Mouse (Mus musculus) neural tube, embryonic 14.5 days (tissue): ENCODE measurements around the gene Grhpr. TPM values are rescaled to one million over a fixed set of nuclear protein-coding genes. Genes with fewer than 3 reads are reported as not detected.

Experiments used
- ATAC-seq: fragments of 200-750 bp; cut with Nextera tagmentation; 2 replicates; pipeline ENCODE4 v1.8.0; 2017; ENCODE audit warnings: low read depth, mild to moderate bottlenecking, moderate TSS enrichment, moderate library complexity
- H3K27ac ChIP-seq: fragments of 300-500 bp; sonication (generic); 2 replicates; pipeline ENCODE4 v1.5.1; 2014; ENCODE audit warnings: low read depth, mild to moderate bottlenecking, control low read depth, low read length, moderate library complexity, mixed read lengths
- H3K27me3 ChIP-seq: fragments of 300-500 bp; sonication (generic); 2 replicates; pipeline ENCODE4 v1.6.1; 2014; ENCODE audit warnings: low read length; ENCODE audit not compliant: control insufficient read depth, insufficient read depth
- H3K36me3 ChIP-seq: fragments of 300-500 bp; sonication (generic); 2 replicates; pipeline ENCODE4 v1.6.1; 2014; ENCODE audit warnings: low read length, mixed read lengths; ENCODE audit not compliant: control insufficient read depth, insufficient read depth
- H3K4me1 ChIP-seq: fragments of 300-500 bp; sonication (generic); 2 replicates; pipeline ENCODE4 v1.6.1; 2014; ENCODE audit warnings: low read length; ENCODE audit not compliant: control insufficient read depth, insufficient read depth
- H3K4me2 ChIP-seq: fragments of 300-500 bp; sonication (generic); 2 replicates; pipeline ENCODE4 v1.6.1; 2014; ENCODE audit warnings: mild to moderate bottlenecking, low read depth, low read length, control low read depth
- H3K4me3 ChIP-seq: fragments of 300-500 bp; sonication (generic); 2 replicates; pipeline ENCODE4 v1.5.1; 2014; ENCODE audit warnings: low read depth, low read length, control low read depth, mixed read lengths
- H3K9ac ChIP-seq: fragments of 300-500 bp; sonication (generic); replicated peaks from 2 replicates; pipeline ENCODE4 v1.6.1; 2014; ENCODE audit warnings: low read depth, mild to moderate bottlenecking, control low read depth, low read length, mixed read lengths
- H3K9me3 ChIP-seq: fragments of 300-500 bp; sonication (generic); 2 replicates; pipeline ENCODE4 v1.6.1; 2016; ENCODE audit warnings: low read length; ENCODE audit not compliant: control insufficient read depth
- WGBS: fragments of 180-500 bp; shearing (Covaris S2); extraction: QIAGEN DNeasy Blood & Tissue Kit; methylation state at CpG from one replicate; pipeline ENCODE4 v1.1.7; 2014; 5-methylcytosine and 5-hydroxymethylcytosine counted together
- polyA plus RNA-seq: library from polyadenylated mRNA; unstranded; fragments of >200 nt; fragmentation: Nextera tagmentation; extraction: Ambion mirVana; gene quantifications from 2 replicates; pipeline ENCODE4 v1.2.1, GENCODE M21; 2014

Gene Grhpr
- polyA plus RNA-seq, result 29.7 and 30.5 TPM in 2 replicates

DNA sequence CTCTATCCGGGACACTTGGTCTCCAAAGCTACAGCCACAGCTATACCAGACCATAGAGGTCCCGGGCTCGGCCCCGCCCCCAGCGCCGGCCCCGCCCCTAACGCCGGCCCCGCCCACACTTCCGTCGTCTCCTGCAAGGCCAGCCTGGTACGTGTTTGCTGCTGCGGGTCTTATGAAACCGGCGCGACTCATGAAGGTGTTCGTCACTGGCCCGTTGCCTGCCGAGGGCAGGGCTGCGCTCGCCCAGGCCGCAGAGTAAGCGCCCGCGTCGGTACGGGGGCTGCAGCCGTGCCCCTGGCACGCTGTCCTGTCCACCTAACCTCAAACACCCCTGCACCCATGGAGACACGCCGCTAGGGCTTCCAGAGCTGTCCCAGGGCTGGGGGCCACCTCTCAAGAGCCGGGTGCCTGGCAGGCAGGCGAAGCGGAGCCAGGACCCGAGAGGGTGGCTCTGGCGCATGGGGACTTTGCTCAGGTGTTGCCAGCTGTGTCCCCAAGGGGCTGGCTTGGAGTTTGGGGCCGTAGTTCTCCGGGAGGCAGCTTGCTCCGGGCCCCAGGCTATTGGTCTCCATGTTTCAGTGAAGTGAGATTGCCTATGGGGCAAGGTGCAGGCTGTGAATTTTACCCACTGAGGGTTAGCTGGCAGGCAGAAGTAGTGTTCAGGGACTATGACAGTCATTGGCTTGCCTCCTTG lies at the start of gene Grhpr:
Gene Grhpr, plus strand, starts transcription at position 116 of the 694 bp plus-strand sequence.
- WGBS, result 1% methylated on average over 40 of the region's 40 CpGs

DNA sequence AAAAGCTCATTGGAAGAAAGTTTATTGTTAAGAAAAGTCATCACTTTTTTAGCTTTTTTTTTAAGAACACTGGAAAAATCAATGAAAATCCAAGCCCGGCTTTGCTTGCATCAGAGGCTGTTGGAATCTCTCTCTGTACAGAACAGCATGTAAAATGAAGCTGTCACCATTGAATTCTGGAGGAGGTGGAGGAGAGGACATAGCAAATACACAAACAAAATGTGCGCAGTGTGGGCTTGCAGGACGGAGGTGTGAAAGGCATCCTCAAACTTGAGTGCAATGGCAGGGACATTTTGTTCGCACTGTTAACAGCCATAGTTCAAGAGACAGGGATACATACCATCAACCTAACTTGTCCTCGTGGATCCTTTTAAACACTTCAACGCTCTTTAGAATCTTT lies 49.5 kb upstream of the Grhpr start:
- WGBS, result 90% methylated on average over 6 of the region's 6 CpGs

More for the DNA sequence above, at the start of gene Grhpr:
- peaks cover 9% of the 10 kb centered on the region; the same call in 1 of the 2 replicates for H3K4me1 ChIP-seq
- ATAC-seq, result peak; percentile 92
- peak within 1 kb of the TSS; percentile 50 for H3K4me3 ChIP-seq
- H3K36me3 ChIP-seq, result no peaks in the 10 kb centered on the region
- peak within 1 kb of the TSS; percentile 71 for H3K4me2 ChIP-seq
- H3K27me3 ChIP-seq, result no peaks in the 10 kb centered on the region
- H3K27ac ChIP-seq, result peak within 1 kb of the TSS; percentile 4; the same call in 1 of the 2 replicates
- no peaks in the 10 kb centered on the region for H3K9me3 ChIP-seq
- peak within 1 kb of the TSS; percentile 64 for H3K9ac ChIP-seq

DNA sequence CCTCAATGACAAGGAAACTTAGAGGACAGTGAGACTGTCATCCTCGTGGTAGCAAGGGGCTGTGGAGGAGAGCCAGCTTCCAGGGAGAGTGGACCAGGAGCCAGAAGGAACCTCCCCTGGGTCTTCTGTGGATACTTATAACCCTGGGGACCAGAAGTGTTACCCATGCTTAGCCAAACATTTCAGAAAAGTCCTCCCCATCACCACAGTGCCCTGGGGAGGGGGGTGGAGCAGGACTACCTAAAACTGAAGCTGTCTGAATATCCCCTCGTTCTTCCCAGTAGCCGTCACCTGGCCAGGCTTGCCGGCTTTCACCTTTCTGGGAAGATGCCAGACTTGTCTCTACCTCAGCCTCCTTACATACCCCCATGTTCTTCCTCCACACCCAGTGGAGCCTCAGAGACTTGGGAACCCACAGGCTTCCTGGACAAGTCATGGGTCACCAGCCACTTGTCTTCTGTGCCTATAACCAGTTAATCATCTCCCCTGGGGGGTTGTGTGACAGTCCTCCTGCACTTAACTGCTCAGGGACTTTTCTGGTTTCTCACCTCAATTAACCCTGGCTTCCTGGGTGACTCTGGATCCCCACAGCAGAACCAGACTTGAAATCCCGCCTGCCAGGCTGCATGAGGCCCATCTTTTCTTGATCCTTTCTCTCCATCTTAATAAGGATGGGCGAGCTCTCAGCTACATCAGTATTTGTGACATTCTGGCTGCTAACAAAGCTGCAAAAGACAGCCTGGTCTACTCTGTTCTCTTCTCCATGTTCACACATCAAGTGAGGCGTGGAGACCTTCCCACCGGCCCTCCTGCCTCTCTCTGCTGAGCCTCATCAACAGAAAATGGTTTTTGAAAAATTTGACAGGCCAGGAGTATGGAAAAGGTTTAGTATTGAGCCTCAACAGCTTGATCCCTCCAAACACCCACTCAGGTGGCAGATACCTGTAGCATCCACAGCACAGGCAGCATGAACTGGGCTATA lies 42.5 kb upstream of the Grhpr start:
- no peak for ATAC-seq
- H3K9me3 ChIP-seq, result no peaks in the 10 kb centered on the region
- 80% methylated on average over 8 of the region's 8 CpGs for WGBS

More for the DNA sequence above, 49.5 kb upstream of the Grhpr start:
- Histone ChIP-seq H3K4me1 (no peaks in the 10 kb centered on the region), H3K4me2 (no peak overlapping the region), H3K27ac (no peak overlapping the region), H3K27me3 (no peaks in the 10 kb centered on the region), H3K9ac (no peak overlapping the region), H3K36me3 (peaks cover 12% of the 10 kb centered on the region), H3K9me3 (no peaks in the 10 kb centered on the region), H3K4me3 (no peak overlapping the region)
- ATAC-seq, result no peak

DNA sequence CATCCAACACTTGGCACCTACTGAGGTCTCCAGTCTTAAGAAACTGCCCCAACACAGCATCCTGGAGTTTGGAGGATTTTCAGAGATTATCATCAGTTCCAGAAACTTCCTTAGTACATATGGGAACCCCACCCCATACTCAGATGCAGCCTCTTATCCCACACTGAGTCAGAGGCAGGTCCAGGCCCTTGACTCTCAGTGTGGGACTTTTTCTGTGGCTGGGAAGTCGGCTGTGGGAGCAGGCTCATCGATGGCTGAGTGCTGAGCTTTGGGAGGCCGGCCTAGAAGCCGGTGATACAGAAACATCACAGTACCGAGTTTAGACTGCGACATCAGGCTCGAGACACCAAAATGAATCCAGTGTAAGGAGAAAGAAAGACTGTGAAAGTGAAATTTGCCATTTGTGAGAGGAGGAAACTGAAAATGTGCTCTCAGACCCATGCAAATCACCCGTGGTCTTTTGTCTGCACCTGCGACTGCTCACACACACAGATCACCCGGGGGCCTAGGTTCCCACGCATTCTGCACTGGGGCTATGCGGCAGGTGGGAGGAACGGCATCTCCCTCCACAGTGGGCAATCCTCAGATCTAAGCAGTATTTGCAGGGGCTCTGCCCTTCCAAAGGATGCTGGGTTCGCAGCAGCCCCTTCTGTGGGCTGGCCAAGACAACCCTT lies 41.5 kb upstream of the Grhpr start:
- no peaks in the 10 kb centered on the region for H3K9me3 ChIP-seq
- no peak for ATAC-seq
- no peaks in the 10 kb centered on the region for H3K27me3 ChIP-seq
- H3K4me3 ChIP-seq, result no peak overlapping the region
- WGBS, result 75% methylated on average over 14 of the region's 14 CpGs
- H3K27ac ChIP-seq, result no peak overlapping the region
- H3K36me3 ChIP-seq, result no peaks in the 10 kb centered on the region
- H3K4me2 ChIP-seq, result no peak overlapping the region
- H3K4me1 ChIP-seq, result no peaks in the 10 kb centered on the region
- H3K9ac ChIP-seq, result no peak overlapping the region

More for the DNA sequence above, 42.5 kb upstream of the Grhpr start:
- H3K36me3 ChIP-seq, result peaks cover 3% of the 10 kb centered on the region; the same call in 1 of the 2 replicates
- H3K4me2 ChIP-seq, result no peak overlapping the region
- no peak overlapping the region for H3K4me3 ChIP-seq
- H3K9ac ChIP-seq, result no peak overlapping the region
- no peaks in the 10 kb centered on the region for H3K27me3 ChIP-seq
- no peak overlapping the region for H3K27ac ChIP-seq
- no peaks in the 10 kb centered on the region for H3K4me1 ChIP-seq

DNA sequence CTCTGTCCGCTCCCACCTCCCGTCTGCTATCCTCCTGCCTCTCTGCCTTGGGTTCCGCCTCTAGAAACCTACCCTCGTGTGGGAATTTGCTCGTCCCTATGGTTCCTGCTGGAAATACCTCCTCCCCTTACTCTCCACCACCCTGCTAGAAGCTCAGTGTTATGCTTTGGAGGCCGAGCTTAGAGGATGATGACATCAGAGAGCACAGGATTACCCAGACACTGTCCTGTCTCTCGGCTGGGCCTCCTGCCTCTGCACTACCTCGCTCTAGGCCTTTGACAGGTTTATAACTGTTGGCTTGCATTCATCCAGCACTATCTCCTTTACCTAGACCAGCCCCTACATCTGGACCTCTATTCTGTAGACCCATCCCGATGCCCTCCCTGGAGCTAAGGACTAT lies 40.9 kb upstream of the Grhpr start:
- no peak overlapping the region for H3K9ac ChIP-seq
- H3K4me3 ChIP-seq, result no peak overlapping the region
- no peak overlapping the region for H3K27ac ChIP-seq
- ATAC-seq, result no peak
- no peaks in the 10 kb centered on the region for H3K36me3 ChIP-seq
- no peak overlapping the region for H3K4me2 ChIP-seq
- H3K27me3 ChIP-seq, result no peaks in the 10 kb centered on the region
- no peaks in the 10 kb centered on the region for H3K9me3 ChIP-seq
- WGBS, result 80% methylated on average over 9 of the region's 9 CpGs
- H3K4me1 ChIP-seq, result no peaks in the 10 kb centered on the region

DNA sequence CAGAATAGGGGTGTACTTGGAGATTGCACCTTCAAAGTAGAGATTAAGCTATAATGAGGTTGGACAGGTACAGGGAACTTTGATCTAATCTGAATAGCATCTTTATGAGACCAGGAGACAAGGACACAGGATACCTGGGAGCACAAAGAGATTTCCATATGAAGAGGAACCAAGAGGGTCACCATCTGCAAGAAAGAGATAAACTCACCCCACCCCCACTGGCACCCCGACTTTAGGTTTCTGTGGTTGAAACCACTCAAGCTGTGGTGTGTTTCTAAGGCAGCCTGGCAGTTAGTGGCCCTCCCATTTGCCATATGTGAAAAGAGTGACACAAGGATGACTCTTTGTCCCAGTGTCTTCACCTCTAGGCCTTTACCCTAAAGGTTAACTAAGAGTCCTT lies 39.0 kb upstream of the Grhpr start:
- no peak overlapping the region for H3K4me2 ChIP-seq
- H3K36me3 ChIP-seq, result no peaks in the 10 kb centered on the region
- no peak overlapping the region for H3K9ac ChIP-seq
- H3K4me1 ChIP-seq, result no peaks in the 10 kb centered on the region
- no peaks in the 10 kb centered on the region for H3K9me3 ChIP-seq
- no peak overlapping the region for H3K27ac ChIP-seq
- H3K4me3 ChIP-seq, result no peak overlapping the region
- no peak for ATAC-seq
- 92% methylated on average over 1 of the region's 1 CpGs for WGBS
- H3K27me3 ChIP-seq, result no peaks in the 10 kb centered on the region

DNA sequence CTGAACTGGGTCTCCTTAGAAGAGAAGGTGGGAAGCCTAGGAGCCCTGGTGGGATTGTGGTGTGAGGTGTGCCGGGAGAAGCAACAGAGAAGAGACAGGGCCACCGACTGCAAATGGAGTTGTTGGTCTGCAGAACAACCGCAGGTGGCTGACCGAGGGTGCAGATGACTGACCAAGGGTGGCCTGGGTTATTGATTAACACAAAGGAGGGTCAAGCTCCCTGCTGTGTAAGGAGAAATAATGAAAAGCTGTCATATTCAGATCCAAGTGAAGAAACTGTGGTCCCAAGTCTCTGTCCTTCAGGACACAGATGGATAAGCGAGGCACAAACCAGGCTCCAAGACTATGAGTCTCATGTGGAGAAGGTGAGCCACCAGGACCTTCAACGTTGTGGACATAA lies 37.7 kb upstream of the Grhpr start:
- no peak overlapping the region for H3K9ac ChIP-seq
- no peak for ATAC-seq
- no peaks in the 10 kb centered on the region for H3K36me3 ChIP-seq
- no peak overlapping the region for H3K27ac ChIP-seq
- H3K27me3 ChIP-seq, result no peaks in the 10 kb centered on the region
- H3K4me3 ChIP-seq, result no peak overlapping the region
- 87% methylated on average over 6 of the region's 6 CpGs for WGBS
- H3K9me3 ChIP-seq, result no peaks in the 10 kb centered on the region
- no peaks in the 10 kb centered on the region for H3K4me1 ChIP-seq
- no peak overlapping the region for H3K4me2 ChIP-seq

DNA sequence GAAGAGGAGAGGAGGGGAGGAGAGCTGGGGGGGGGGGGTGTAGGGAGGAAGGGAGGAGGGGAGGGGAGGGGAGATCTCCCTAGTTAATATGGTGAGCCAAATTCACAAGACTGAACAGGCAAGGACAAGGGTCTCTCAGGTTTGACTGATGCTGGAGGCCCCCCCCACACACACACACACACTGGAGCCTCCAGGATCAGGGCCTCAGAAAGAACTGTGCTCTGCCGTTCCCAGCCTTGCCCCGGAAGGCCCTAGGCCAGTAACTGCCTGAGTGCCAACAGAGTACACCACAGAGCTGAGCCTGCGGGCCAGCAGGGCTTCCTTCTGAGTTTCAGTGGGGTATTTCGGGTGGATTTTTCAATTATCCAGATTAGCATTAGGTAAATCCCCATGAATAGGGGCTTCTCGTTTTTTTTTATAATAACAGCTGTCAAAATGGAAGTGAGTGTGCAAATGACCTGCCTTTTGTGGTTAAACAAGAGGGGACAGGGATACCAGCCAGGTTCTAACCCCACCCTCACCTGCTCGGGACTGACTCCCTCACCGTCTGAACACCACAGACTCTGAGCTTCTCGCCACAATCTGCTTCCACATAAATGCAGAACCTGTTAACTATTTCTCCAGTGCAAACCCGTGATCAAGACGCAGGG lies 36.6 kb upstream of the Grhpr start:
- Histone ChIP-seq H3K9me3 (no peaks in the 10 kb centered on the region), H3K4me3 (no peak overlapping the region), H3K4me1 (no peaks in the 10 kb centered on the region), H3K4me2 (no peak overlapping the region), H3K36me3 (no peaks in the 10 kb centered on the region), H3K27ac (no peak overlapping the region), H3K27me3 (no peaks in the 10 kb centered on the region), H3K9ac (no peak overlapping the region)
- ATAC-seq, result no peak
- WGBS, result 85% methylated on average over 10 of the region's 10 CpGs
